Mouse (Mus musculus): ENCODE measurements at regions not wholly inside any gene's neighbourhood (a gene's known extent, or its start where the extent isn't known, plus 50 kb on each side); places are given as distances from the start of the nearest gene placed in this dataset.

DNA sequence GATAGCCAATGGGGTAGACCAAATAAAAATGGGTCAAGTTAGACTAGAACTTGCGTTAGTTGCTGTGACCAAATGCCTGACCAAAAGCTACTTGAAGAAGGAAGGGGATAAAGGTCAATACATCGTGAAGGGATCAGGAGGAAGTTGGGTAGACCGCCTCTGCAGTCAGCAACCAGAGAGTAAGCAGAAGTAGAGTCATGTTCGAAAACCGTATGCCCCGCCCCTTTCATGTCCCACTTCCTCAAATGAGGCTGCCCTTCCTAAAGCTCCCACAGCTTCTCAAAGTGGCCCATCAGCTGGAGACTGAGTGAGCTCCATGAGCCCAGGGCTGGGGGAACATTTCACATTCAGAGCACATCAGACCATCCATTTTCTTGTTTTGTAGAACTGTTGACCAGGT is 301.2 kb upstream of the Ppp2r3a start:
- DNase-seq (ENCODE audit: low read depth, low spot score) = no peak

DNA sequence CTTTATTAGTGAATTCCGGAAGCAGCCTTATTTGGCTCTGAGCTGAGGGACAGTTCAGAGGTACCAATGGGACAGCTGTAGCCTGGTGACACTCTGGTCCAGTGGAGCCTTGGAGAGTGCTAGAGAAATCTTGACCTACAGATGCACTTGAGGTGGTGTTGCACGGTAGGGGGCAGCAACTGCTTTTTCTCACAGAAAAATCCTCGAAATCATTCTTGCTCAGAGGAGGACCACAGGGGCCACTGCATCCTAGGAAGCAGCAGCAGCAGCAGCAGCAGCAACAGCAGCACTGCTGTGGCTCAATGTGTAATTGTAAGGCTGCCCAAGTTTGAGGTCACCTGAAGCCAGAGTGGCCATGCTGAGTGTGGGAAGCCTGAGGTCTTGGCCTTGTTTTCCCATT is 299.7 kb upstream of the Ppp2r3a start:
- DNase-seq (ENCODE audit: low read depth, low spot score) = no peak

DNA sequence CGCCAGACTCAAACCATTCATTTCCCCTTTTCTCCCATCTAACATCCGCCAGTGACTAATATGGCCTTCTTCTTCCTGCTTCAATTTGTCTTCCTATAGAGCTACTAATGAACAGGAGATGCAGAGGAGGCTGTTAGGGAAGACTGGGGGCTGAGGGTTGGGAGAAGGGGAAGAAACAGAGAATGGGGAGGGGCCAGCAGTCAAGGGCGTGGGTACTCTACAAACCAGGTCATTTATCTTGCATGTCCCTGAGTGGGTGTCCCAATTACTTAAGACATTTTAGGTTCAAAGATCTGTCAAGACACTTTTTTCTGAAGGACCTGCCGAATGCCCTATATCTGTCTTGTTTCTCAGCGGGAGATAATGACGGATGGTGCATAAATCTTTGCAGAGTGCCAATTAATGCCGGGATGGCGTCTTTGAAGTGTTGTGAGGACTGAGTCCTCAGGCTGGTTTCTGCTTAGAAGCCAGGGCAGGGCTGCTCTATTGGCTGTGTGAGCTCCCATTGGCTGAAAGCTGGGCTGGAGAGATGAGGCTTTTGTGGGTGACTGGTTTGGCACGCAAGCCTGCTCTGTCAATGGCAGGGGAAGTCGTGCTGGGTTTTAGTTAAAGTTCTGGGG is 294.7 kb upstream of the Ppp2r3a start:
- no peak for DNase-seq (ENCODE audit: low read depth, low spot score)

DNA sequence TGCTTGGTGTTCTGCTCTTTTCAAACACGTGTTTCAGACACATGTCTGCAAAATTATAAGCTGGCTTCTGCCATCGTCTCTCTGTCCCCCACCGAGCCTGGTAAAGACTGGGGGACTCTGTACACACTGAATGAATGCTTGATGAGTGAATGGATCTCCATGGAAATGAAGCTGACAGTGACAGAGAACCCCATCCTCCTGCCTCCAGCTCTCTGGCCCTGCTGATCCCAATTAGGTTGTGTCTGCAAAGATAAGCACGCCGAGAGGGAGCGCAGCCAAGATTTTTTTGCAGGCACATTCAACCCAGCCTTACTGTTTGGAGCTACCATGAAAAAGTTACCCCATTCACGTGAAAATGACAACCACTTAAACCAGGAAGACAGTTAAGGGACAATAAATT is 266.5 kb upstream of the Ppp2r3a start:
- no peak for DNase-seq (ENCODE audit: low read depth, low spot score)

DNA sequence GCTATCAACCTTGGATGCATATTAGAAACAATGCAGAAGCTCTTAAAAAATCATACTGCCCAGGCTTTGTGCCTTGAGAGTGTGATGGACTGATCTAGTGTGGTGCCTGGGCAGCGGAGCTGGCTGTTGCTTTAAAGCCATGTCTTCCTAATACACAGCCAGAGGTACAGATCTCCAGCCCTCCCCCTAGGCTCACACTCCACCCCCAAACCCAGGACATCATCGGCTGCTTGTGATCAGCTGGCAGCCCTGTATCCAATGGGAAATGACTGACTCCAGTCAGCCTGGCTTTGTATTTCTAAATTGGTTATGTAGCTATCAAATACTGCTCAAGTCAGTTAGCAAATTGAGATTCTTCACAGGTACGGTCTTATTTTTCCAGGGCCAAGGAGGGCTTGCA is 259.2 kb upstream of the Ppp2r3a start:
- no peak for DNase-seq (ENCODE audit: low read depth, low spot score)

DNA sequence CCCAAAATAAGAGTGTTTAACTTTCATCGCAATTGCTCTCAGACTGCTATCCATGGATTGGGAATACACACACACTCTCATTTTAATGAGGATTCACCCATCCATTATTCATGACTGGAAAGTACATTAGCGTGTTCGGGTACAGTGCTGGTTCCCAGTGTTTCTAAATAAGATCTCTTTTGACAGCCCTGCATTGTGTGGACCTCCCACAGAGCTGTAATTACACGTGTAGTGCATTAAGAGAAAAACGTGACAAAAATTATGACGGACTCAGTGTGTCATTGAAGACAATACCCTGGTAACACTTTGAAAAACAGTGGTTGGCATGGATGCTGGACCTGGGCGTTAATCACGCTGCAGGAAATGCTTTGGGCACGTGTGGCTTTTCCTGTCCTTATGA is 257.6 kb upstream of the Ppp2r3a start:
- DNase-seq (ENCODE audit: low read depth, low spot score) = no peak

DNA sequence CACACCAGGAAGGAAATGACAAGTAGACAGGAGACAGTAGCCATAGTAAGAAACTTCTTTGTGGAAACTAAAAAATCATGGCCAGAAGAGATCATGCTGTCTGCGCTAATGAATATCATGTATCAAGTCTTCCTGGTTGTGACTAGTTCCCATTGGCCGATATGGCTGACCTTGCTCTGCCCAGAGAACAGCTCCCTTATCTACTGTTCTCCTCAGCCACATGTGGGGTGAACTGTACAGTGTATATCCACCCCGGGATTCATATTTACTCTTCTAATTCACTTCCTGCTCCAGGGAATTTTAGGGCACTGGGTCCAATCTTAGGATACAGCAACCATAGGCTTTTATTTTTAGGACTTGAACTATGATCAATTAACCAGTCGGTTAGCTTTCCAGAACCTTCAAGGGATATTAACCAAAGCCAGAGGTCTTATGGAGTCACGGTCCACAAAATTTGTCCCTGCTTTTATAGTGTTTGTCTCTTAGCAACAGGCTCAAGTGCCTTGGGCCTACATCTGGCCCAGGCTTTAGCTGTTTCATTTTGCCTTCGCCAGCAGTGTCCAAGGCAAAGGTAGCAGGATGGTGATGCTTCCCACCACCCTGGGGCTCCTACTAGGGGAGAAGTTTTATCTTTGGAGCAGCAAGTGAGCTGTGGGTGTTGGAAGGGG is 255.6 kb upstream of the Ppp2r3a start:
- no peak for DNase-seq (ENCODE audit: low read depth, low spot score)

DNA sequence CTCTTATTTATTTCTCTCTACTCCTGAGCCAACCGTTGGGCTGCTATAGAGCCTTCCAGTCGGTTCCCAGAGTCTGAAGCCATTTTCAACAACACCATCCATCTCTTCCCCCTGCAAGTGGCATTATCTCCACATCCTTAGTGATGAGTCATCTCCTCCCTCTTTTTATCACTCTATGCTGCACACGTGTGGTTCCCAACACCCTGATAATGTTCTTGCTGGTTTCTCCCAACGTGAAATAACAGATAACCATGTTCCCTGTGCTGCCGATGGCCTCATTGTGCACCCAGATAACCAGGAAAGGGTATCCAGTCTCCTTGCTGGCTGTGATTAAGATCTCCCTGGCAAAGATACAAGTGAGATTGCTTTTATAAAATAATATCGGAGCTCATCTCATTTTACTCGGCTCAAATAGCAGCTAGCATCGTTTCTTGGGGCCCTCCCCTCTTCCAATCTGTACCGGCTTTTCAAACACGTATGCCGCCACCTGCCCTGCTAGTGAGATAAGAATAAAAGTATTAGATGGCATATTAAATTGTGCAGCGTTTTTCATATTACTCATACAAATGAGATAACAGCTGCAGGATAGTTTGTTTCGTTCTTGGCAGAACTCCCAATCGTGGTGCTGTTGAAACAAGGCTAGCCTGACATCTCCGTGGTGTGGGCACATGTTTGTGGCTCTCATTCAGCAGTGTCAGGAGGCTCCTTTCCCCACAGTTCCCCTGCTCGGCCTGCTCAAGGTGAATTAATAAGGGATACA is 250.3 kb upstream of the Ppp2r3a start:
- no peak for DNase-seq (ENCODE audit: low read depth, low spot score)

DNA sequence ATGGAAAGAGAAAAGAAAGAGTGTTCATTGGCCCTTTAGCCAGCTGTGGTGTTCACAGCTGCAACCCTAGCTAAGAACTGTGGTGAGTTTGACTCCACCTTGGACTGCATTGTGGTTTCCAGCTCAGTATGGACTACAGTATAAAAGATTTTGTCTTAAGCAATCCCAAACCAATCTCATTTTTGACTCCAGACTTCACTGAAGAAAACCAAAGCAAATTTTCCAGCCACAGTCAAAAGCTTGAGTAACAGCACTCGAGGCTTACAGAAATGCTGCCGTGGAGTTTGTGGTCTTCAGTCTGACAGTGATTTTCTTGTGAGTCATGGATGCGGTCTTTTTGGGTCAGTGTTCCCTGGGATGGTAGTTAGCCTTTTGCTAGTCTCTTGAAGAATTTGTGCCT is 249.4 kb upstream of the Ppp2r3a start:
- no peak for DNase-seq (ENCODE audit: low read depth, low spot score)

DNA sequence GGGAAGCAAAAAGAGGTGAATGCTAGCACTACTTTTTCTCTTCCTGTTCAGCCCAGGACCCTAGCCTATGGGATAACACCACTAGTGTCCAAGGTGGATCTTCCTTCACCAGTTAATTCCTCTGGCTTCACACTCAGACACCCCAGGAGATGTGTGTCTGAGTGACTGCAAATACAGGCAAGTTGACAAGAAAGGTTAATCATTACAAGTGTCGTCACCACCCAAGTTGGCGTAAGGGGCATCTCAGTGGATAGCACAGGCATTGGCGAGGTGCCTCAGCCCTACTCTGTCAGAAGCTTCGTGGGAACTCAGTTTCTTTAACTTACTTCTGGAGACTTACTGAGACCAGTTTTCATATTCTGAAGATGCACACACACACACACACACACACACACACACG is 247.1 kb upstream of the Ppp2r3a start:
- DNase-seq (ENCODE audit: low read depth, low spot score) = no peak

DNA sequence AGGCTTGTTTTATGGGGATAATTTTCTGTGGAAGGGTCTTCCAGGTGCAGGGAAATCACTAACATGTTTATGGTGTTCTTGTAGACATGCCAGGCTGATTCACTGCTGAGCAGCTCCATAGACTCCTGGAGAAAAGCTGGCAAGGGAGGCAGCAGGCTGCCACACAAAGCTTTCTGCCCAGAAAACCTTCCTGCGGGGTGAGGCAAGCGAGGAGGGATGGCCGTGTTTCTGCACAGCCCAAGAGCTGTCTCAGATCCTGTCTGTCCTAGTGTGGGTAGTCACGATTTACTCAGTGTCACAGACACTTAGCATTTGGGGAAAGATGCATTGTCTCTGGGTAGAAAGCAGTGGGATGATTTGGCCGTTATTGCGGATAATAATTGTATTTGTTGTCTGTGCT is 244.2 kb upstream of the Ppp2r3a start:
- no peak for DNase-seq (ENCODE audit: low read depth, low spot score)

DNA sequence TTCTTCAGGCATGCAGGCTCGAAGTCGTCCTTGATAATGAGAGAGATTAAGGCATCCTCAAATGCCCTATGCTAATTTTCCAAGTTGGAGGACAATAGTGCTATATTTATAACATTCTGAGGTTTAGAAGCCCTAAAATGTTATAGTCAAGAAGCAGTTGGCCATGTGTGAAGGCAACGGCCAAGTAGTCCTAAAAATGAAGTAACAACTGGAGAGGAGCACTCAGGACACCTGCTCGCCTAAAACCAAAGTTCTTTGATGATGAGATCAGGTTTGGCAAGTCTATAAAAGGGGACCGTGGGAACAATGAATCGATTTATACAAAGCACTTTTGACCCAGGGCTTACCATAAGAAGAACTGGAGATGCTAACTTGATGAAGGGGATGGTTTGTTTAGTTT is 237.4 kb upstream of the Ppp2r3a start:
- no peak for DNase-seq (ENCODE audit: low read depth, low spot score)

DNA sequence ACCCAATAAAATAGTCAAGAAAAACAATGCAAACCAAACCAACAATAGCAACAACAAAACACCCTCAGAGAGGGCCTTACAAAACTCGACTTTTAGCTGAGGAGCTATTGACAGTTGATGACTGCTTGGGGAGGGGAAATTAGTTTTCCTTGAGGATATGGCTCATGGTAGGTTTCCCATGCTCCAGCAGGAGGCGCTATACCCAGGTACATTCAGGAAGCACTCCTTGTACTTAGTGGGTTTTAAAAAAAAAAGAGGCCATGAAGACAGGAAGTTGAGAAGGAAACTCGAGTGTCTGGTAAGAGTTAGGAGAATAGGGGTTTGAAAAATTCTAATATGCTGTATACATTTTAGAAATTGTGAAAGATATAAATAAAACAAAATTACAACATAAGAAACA is 224.6 kb upstream of the Ppp2r3a start:
- no peak for DNase-seq (ENCODE audit: low read depth, low spot score)

DNA sequence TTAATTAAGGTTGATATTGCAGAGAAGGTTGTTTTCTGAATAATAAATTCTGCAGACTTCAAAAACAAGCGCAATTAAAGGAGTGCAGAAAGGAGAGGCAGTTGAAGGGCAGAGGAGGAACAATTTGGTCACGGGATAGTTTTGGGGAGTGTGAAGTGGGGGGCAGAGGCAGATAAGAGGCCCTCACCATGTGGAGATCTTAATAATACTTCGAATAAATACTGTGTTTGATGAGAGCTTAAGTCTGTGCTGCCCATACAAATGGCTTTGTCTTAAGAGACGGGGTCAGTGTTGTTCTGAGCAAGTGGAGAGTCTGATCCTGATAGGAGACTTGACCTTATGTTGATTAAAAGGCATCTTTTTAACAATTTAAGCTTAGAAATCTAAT is 221.5 kb upstream of the Ppp2r3a start:
- DNase-seq (ENCODE audit: low read depth, low spot score) = no peak

DNA sequence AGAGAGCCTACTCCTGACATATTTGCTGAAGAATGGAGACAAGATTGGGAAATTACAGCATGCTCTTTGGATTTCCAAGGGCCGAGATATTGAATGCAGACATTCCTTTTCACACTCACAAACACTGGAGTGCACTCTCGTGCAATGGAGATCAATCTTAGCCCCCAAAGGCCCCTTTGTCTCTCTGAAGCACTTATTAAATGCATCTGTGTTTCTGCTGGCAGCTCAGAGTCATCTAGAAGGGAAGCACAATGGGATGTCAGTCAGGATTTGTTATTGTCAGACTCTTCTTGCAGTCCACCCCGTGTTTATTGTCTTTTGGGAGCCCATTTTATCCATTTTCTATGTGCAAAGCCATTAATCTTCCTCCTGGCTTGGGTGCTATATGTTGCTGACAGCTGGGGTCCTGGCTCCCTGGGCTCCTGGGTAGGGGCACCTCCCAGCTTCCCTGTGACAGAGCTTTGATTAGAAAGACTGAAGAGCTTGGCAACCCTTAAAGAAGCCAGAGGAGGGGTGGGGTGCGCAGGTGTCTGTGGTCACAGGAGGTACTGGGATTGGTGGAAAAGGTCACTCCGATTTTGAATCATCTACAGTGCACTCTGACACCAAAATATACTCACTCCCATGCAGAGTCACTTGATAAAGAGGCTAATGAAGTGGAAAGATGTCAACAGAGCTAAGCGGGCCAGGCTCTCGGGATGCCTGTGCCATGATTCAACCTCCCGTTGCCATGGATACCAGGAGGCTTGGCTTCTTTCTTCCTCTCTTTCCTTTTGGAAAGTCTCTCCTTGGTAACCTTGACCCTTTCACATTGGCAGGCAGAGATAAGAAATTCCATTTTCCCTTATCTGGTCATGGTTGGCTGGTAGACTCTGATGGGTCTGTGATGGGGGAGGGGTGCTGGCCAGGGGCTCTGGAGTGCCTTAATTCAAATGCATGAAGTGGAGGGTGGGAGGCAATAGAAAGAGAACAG is 220.8 kb upstream of the Ppp2r3a start:
- DNase-seq (ENCODE audit: low read depth, low spot score) = no peak

DNA sequence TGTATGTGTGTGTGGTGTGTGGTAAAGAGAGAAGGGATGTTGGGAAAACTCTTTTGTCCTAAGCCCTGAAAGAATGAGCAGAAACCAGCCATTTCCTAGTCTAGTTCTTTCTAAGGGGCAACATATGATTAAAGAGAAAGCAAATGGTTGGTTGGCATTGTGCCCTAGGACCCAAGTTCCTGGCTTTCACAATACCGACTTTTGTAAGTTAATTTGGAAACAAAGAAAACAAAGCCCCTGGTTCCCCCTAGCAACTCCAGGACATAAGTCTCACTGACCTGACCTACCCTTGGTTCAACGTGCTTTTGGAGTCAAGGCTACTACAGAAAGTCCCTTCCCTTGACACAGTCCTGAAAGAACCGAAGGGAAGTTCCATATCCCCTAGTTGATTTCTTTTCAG is 220.1 kb upstream of the Ppp2r3a start:
- DNase-seq (ENCODE audit: low read depth, low spot score) = no peak

DNA sequence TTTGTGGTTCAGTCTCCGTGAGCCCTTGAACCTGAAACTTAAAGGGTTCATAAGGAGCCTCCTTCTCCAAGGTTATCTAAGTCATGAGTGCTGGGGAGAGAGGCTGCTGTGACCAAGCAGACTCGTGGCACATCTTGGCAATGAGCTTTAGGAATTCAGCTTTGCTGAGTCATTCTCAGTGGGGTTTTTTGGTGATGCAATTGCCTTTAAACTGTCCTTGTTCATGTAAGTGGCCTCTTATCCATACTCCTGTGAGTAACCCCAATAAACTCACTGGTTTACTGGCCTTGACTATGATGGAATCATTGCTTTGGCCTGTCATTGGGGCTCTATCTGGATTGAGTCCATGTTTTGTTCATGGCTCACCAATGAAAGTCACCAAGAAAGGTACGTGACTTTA is 218.2 kb upstream of the Ppp2r3a start:
- no peak for DNase-seq (ENCODE audit: low read depth, low spot score)

DNA sequence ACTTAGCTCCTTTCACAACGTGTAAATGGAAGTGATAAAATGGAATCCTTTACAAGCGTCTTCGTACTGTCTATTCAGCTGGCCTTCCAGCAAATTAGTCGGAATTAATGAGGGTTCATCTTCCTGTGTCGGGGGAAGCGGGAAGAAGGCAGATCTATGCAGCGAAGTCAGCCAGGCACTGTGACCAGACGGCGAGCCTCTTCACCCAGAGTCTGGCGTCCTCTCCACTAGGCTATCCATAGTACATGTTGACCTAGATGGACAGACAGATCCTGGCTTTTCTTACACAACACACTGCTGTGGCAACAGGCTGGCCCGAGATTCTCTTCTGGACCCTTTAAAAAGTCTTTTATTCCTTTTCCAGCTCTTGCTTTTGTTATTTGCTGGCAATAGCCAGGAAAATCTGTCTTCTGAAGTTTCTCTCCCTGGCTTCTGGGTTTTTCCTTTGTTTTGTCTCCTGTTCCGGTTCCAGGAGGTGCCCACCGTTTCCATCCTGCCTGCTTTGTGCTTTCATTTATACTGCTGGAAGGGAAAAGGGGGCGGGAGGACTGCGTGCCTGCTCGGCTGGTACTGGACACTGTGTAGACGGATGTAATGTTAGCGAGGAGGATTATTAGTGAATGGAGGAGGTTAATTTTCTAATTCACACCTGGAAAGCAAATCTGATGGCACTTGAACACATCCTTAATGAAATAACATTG is 213.3 kb upstream of the Ppp2r3a start:
- DNase-seq (ENCODE audit: low read depth, low spot score) = no peak

DNA sequence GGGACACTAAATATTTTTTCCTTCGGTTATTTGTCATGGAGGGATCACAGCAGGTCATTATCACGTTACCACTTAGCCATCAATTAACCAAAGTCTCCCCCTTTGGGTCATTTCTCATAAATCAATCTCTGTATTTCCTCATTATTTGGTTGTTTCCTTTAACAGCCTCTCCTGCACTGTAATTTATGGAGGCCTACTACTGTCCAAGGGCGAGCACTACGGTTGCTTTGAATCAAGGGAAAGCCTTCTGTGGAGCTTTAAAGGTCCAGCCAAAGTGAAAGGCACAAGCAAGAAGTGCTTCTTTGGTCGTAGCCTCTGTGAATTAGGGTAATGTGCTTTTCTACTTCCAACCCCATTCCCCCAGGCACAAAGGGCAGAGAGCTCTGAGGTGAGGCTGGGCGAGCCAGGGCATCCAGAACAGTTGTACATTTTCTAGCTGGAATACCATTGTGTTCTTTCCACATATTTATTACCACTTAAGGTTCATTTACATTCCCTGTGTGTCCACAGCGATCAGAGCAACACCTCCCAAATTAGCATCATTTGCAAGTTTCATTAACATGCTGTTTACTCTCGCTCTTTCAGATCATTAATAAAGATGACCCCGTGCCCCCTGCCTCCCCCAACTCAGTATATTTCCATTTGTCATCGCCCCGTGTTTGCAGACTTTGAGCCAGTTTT is 207.5 kb upstream of the Ppp2r3a start:
- no peak for DNase-seq (ENCODE audit: low read depth, low spot score)

DNA sequence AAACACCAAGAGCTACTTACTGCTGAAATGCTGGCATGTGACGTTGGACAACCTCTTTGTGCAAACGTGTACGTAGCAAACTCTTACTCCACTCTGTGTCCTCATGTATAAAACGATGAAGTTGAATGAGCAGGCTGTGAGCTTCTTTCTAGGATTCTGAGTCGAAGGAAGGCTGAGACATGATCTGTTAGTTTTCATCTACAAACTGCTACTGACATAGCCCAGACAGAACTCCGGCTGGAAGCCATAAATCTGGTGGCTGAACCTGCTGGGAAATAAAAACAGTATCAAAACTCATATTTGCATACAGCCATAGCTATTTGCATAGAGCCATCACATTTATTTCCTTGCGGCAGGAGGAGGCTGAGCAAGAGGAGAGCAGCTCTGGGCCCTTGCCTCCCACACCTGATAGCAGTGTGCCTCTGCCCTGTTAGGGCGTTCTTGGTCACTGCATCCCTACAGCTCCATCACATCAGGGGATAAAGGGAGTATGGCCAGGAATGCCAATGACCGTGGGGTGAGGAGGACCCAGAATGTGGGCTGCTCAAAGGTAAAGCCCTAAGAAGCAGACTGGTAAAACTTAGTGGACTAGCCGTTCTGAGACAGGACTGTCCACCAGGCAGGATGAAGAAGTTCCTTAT is 206.8 kb upstream of the Ppp2r3a start:
- no peak for DNase-seq (ENCODE audit: low read depth, low spot score)
